Mouse (Mus musculus): ENCODE measurements around the gene Tnfrsf25. TPM values are rescaled to one million over a fixed set of nuclear protein-coding genes. Genes with fewer than 3 reads are reported as not detected.

Tnfrsf25 gene
- total RNA-seq, 1 experiment from 2014 or later, result 2.0 TPM

Other genes starting within 250 kb of the Tnfrsf25 start
- gene Dnajc11, start 182.2 kb upstream of the Tnfrsf25 start, total RNA-seq (2021), result 104 and 112 TPM in 2 replicates
- 24.3 and 32.8 TPM in 2 replicates for gene Thap3, start 126.9 kb upstream of the Tnfrsf25 start, total RNA-seq (2021)
- gene Phf13, start 119.7 kb upstream of the Tnfrsf25 start, total RNA-seq (2021), result 14.4 and 19.0 TPM in 2 replicates
- 24.8 and 28.5 TPM in 2 replicates for gene Klhl21, start 107.1 kb upstream of the Tnfrsf25 start, total RNA-seq (2021)
- 11.0 and 11.6 TPM in 2 replicates for gene Zbtb48, start 88.3 kb upstream of the Tnfrsf25 start, total RNA-seq (2021)
- 0.09 TPM in 1 of 2 replicates, not detected in the other for gene Tas1r1, start 77.4 kb upstream of the Tnfrsf25 start, total RNA-seq (2021)
- 26.6 and 29.1 TPM in 2 replicates for gene Nol9, start 76.6 kb upstream of the Tnfrsf25 start, total RNA-seq (2021)
- gene Plekhg5, start 43.4 kb upstream of the Tnfrsf25 start, total RNA-seq (2021), result 12.9 and 15.6 TPM in 2 replicates
- 1.2 TPM in 2 replicates for gene Espn, start 36.4 kb downstream of the Tnfrsf25 start, total RNA-seq (2021)
- not detected in 2 replicates for gene Hes2, start 42.9 kb downstream of the Tnfrsf25 start, total RNA-seq (2021)
- gene Acot7, start 62.2 kb downstream of the Tnfrsf25 start, total RNA-seq (2021), result 34.6 and 39.9 TPM in 2 replicates
- gene Gpr153, start 158.3 kb downstream of the Tnfrsf25 start, total RNA-seq (2021), result 3.1 and 3.6 TPM in 2 replicates
- not detected in 2 replicates for gene Hes3, start 175.7 kb downstream of the Tnfrsf25 start, total RNA-seq (2021)
- gene Icmt, start 181.3 kb downstream of the Tnfrsf25 start, total RNA-seq (2021), result 44.9 and 48.7 TPM in 2 replicates
- gene Rnf207, start 203.1 kb downstream of the Tnfrsf25 start, total RNA-seq (2021), result 1.1 TPM in 1 of 2 replicates, not detected in the other
- gene Rpl22, start 209.8 kb downstream of the Tnfrsf25 start, total RNA-seq (2021), result 458 and 532 TPM in 2 replicates
- 4.2 and 9.5 TPM in 2 replicates for gene Chd5, start 222.7 kb downstream of the Tnfrsf25 start, total RNA-seq (2021)